Mouse (Mus musculus) adrenal gland, adult (tissue): ENCODE measurements around the gene Hrg.

Experiments
- DNase-seq, 2 experiments: peaks; one replicate each; pipeline ENCODE4 v3.0.0; 2022 to 2023; ENCODE audit warnings: low spot score in 1 of 2; ENCODE audit not compliant: inconsistent age in 2 of 2

Gene Hrg

DNA sequence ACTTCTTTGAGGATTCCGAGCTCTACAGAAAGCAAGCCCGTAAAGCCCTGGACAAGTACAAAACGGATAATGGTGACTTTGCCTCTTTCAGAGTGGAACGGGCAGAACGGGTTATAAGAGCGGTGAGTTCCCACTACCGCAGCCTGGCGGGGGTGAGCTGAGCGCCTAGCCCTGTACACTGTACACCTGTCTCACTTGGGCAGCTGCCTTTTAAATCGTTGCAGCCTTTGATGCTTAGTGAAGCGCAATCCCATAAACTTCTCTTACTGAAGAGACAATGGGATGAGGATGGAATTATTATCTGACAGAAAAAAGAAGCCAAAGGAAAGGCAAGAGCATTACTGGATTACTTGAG lies 5.2 kb downstream of the Hrg start:
- DNase-seq, result no peak

DNA sequence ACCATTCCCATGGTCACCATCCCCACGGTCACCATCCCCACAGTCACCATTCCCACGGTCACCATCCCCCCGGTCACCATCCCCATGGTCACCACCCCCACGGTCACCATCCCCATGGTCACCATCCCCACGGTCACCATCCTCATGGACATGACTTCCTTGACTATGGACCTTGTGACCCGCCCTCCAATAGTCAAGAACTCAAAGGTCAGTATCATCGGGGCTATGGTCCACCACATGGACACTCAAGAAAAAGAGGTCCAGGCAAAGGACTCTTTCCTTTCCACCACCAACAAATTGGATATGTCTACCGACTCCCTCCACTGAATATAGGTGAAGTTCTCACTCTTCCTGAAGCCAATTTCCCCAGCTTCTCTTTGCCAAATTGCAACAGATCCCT lies 10.2 kb downstream of the Hrg start:
- DNase-seq, result no peak

DNA sequence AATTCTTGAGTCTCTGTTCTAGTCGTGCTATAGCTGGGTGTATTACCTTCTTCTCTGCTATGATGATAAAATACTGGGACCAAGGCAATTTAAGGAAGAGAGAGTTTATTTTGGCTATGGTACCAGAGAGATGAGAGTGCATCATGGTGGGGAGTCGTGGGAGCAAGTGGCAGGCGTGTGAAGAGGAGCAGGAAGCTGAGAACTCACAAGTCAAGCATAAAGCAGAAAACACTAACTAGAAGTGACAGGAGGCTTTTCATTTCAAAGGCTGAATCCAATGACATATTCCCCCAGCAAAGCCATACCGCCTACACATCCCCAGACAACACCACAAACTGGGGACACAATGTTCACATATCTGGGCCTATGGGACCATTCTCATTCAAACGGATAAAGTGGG lies 11.4 kb downstream of the Hrg start:
- no peak for DNase-seq

DNA sequence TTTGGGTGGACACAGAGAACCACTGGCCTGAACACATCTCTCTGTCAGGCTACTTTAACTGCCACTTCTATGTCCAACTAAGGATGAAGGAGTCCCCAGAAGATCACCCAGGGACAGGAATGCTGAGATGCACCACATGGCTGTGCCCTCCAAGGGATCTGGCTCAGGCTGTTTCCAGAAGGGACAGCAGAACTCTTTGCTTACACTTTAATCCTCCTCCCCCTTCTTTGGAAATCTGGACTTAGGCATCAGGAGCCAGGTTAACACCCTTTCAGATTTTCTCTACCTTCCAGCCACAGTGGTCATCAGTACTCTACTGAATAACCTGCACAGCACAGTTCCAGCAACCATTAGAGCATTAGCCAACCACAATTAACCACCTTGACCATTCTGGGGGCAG lies 12.4 kb downstream of the Hrg start:
- DNase-seq, result no peak

DNA sequence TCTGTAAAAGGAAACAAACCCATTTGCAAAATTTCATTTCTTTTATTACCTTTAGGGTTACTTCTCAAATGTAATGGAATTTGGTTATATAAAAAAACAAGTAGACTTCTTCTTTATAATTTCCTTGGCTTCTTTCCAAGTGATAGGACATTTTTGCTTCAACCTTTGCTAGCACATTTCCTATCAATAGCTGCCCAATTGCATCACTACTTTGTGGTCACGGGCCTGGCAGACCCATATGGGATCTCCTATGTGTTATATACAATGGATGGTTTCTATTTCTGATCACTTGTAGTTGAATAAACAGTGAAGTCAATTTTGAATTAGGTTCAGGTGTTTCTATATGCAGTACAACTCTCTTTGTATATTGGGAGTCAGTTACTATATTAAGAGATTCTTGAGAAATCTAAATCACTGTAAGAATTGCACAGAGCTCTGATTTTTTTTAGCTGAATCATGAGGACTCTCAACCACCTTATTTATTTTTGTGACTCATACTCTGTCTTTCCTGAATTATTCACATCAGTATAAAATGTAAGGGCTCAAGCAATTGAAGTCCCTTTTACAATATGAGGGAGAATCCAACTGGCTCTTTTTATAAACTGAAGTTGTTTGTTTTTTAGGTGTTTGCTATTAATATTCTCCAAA lies 16.6 kb downstream of the Hrg start:
- no peak for DNase-seq

DNA sequence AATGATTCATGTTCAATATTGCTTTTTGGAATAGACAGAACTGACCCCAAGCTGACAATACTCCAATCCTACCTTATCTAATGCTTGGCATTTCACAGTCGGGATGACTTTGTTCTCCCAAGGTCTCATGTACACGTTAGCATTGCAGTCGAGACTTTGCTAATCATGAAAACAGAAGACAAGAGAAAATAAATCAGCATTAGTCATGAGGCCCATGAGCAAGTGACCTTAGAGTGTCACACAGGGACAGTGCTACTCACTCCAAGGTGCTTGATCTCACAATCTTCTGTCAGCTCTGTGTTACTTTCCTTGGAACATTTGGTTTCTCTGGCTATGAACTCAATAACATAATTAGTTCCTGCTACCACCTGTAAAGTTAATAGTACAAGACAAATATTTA lies 46.1 kb downstream of the Hrg start:
- peak; percentile 8 to 75 for DNase-seq
